Mouse (Mus musculus) retina, adult 2 months (tissue): Measurements from ENCODE around the gene Rras2.

ENCODE experiments used
- DNase-seq: peaks from one replicate; pipeline ENCODE4 v3.0.0-alpha.2; 2012; ENCODE audit warnings: low read depth, low spot score

Rras2 gene

GRCm38 (mm10) chr7:114114976-114115375, 2.6 kb downstream of the Rras2 start:
- no peak for DNase-seq

GRCm38 (mm10) chr7:114114284-114114683, 3.3 kb downstream of the Rras2 start:
- no peak for DNase-seq

- DNase-seq, result no peak
Measured at GRCm38 (mm10) chr7:114110500-114110899, 7.1 kb downstream of the Rras2 start.

- no peak for DNase-seq
Measured at GRCm38 (mm10) chr7:114105886-114106285, 11.7 kb downstream of the Rras2 start.

GRCm38 (mm10) chr7:114103629-114104347, 13.8 kb downstream of the Rras2 start:
- no peak for DNase-seq

- DNase-seq, result no peak
Measured at GRCm38 (mm10) chr7:114103152-114103551, 14.4 kb downstream of the Rras2 start.

- DNase-seq, result no peak
Measured at GRCm38 (mm10) chr7:114102609-114103008, 15.0 kb downstream of the Rras2 start.

GRCm38 (mm10) chr7:114101412-114101811, 16.2 kb downstream of the Rras2 start:
- DNase-seq, result no peak

GRCm38 (mm10) chr7:114093548-114094174, 23.9 kb downstream of the Rras2 start:
- DNase-seq, result no peak

GRCm38 (mm10) chr7:114090892-114091545, 26.6 kb downstream of the Rras2 start:
- DNase-seq, result no peak

- no peak for DNase-seq
Measured at GRCm38 (mm10) chr7:114090231-114090630, 27.4 kb downstream of the Rras2 start.

- no peak for DNase-seq
Measured at GRCm38 (mm10) chr7:114088918-114089317, 28.7 kb downstream of the Rras2 start.

GRCm38 (mm10) chr7:114087986-114088385, 29.6 kb downstream of the Rras2 start:
- DNase-seq, result no peak

- no peak for DNase-seq
Measured at GRCm38 (mm10) chr7:114087341-114087740, 30.2 kb downstream of the Rras2 start.

GRCm38 (mm10) chr7:114086021-114086710, 31.4 kb downstream of the Rras2 start:
- no peak for DNase-seq

- no peak for DNase-seq
Measured at GRCm38 (mm10) chr7:114083760-114084159, 33.8 kb downstream of the Rras2 start.

- no peak for DNase-seq
Measured at GRCm38 (mm10) chr7:114083088-114083487, 34.5 kb downstream of the Rras2 start.

- DNase-seq, result no peak
Measured at GRCm38 (mm10) chr7:114081633-114082420, 35.8 kb downstream of the Rras2 start.

GRCm38 (mm10) chr7:114080250-114080649, 37.3 kb downstream of the Rras2 start:
- DNase-seq, result no peak

GRCm38 (mm10) chr7:114079343-114079742, 38.2 kb downstream of the Rras2 start:
- no peak for DNase-seq

- no peak for DNase-seq
Measured at GRCm38 (mm10) chr7:114074595-114074994, 43.0 kb downstream of the Rras2 start.
